Mouse (Mus musculus): ENCODE results near the gene Dlx3. TPM values are rescaled to one million over a fixed set of nuclear protein-coding genes. Genes with fewer than 3 reads are reported as not detected.

Gene Dlx3
- polyA plus RNA-seq, 1 experiment from 2014 or later = 0.38 TPM

DNA sequence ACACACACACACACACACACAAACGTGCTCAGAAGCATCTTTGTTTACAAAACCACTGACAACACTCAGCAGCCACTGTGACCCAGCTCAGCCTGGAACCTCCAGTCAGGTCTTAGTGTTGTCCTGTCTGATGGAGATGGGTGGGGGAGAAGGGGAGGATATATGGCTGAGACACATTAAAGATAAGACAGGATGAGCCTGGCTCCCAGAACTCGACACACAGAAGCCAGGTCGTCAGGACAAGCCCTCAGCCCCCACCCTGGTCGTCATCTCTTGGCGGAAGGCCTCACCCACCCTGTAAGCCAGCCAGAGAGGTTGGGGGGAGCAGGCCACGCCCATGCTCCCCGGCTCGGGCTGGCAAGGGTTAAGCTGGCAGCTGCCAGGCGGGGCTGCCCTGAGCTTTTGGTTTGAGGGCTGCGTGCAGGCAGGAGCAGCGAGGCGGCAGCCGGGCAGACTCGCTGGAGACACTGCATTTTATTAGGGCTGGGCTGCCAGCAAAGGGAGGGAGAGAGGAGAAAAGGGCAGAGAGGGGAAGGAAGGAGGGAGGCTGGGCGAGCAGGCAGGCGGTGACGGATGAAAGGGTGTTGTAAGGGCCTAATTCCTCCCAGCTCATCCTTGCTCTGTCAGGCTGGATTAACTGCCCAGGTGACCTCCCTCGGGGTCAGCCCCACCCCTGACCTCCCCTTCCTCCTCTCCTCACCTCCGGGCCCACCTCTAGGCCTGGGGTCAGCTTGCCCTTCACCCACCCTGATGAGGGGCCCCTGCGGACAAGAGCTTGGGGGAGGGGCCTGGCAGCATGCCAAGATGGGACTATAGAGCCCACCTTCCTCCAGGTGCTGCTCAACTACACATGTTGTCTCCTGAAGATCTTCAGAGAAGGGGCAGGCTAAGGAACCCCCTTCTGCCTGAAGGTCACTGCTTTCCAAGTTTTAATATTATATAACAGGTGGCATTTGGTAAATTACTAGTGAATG lies 6.6 kb downstream of the Dlx3 start:
- peaks cover 43% of the 10 kb centered on the region for H3K27me3 ChIP-seq (ENCODE audit: control insufficient read depth, insufficient read depth, low read length)
- 0 out of 2 replicates have a peak overlapping the region, but pooled peaks have one; percentile 9 for H3K4me3 ChIP-seq (replicated peaks; ENCODE audit: low read depth, low read length)
- H3K4me2 ChIP-seq (ENCODE audit: low read length) = peak overlapping the region; percentile 45
- H3K4me1 ChIP-seq (ENCODE audit: control insufficient read depth, insufficient read depth, low read length) = peaks cover 7% of the 10 kb centered on the region
- H3K9ac ChIP-seq (replicated peaks; ENCODE audit: low read length) = peak overlapping the region; percentile 29; the same call in 1 of the 2 replicates
- 1% methylated on average over 20 of the region's 20 CpGs for WGBS
- H3K27ac ChIP-seq (replicated peaks; ENCODE audit: low read depth, low read length) = no peak overlapping the region
- DNase-seq (peak; percentile 75), ATAC-seq (ENCODE audit: low FRiP score, low TSS enrichment) (peak; percentile 61; the same call in 1 of the 2 replicates)
- H3K36me3 ChIP-seq (ENCODE audit: control insufficient read depth, insufficient read depth, low read length) = no peaks in the 10 kb centered on the region
- H3K9me3 ChIP-seq (ENCODE audit: control insufficient read depth, low read length) = no peaks in the 10 kb centered on the region

DNA sequence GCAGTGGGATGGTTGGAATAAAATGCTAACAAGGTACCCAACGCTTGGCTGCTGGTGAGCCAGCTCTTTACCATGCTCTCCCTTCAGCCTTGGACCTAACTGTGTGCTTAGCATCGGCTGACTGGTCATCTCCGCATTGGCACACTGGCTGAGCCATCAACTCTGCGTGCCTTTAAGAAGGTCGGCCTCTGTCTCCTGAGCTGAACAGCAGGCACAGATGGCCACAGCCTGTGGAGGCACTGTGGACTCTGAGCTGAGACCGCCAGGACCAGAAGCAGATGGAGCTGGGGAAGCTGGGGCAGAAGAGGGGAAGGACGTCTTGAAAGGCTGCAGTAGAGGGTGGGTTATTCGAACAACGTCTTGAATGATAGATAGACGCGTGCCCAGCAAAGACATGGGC lies 8.4 kb downstream of the Dlx3 start:
- H3K27me3 ChIP-seq (ENCODE audit: control insufficient read depth, insufficient read depth, low read length) = peaks cover 25% of the 10 kb centered on the region
- ATAC-seq (ENCODE audit: low FRiP score, low TSS enrichment) = no peak

DNA sequence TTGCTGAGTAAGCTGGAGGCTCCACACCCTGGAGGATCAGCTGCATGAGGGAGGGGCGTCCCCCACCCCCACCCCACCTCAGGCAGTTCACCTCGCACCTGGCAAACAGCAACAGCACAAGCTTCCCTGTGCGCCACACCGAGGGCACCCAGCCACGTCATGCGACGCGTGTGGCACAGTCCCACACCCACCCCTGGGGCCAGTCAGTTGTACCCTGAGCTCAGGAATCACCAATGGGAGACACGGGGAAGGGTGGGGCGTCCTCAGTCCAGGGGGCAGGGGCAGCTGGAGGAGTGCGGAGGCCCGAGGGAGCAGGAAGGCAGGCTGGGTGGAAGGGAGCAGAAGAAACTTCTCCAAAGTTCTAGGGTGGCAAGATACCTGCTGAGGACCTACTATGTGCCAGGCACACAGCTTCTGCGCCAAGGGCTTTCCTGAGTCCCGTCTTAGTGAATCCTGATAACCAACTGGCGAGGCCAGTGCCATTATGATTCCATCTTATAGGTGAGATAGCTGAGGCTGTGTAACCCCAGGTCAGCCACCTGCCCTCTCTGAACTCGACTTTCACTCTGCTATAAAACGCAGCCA lies 10.8 kb downstream of the Dlx3 start:
- H3K36me3 ChIP-seq (ENCODE audit: control insufficient read depth, insufficient read depth, low read length) = no peaks in the 10 kb centered on the region
- ATAC-seq (ENCODE audit: low FRiP score, low TSS enrichment) = no peak
- H3K27me3 ChIP-seq (ENCODE audit: control insufficient read depth, insufficient read depth, low read length) = peaks cover under 1% of the 10 kb centered on the region; the same call in 1 of the 2 replicates
- no peak overlapping the region for H3K4me3 ChIP-seq (replicated peaks; ENCODE audit: low read depth, low read length)
- DNase-seq = no peak
- no peak overlapping the region for H3K9ac ChIP-seq (replicated peaks; ENCODE audit: low read length)
- no peaks in the 10 kb centered on the region for H3K9me3 ChIP-seq (ENCODE audit: control insufficient read depth, low read length)
- H3K4me1 ChIP-seq (ENCODE audit: control insufficient read depth, insufficient read depth, low read length) = peaks cover 7% of the 10 kb centered on the region
- no peak overlapping the region for H3K27ac ChIP-seq (replicated peaks; ENCODE audit: low read depth, low read length)
- no peak overlapping the region for H3K4me2 ChIP-seq (ENCODE audit: low read length)
- WGBS = 75% methylated on average over 17 of the region's 17 CpGs

More for the DNA sequence above, 8.4 kb downstream of the Dlx3 start:
- peaks cover 7% of the 10 kb centered on the region for H3K4me1 ChIP-seq (ENCODE audit: control insufficient read depth, insufficient read depth, low read length)
- no peak overlapping the region for H3K9ac ChIP-seq (replicated peaks; ENCODE audit: low read length)
- H3K9me3 ChIP-seq (ENCODE audit: control insufficient read depth, low read length) = no peaks in the 10 kb centered on the region
- H3K27ac ChIP-seq (replicated peaks; ENCODE audit: low read depth, low read length) = no peak overlapping the region
- DNase-seq = no peak
- 64% methylated on average over 11 of the region's 11 CpGs for WGBS
- no peak overlapping the region for H3K4me2 ChIP-seq (ENCODE audit: low read length)
- no peak overlapping the region for H3K4me3 ChIP-seq (replicated peaks; ENCODE audit: low read depth, low read length)
- H3K36me3 ChIP-seq (ENCODE audit: control insufficient read depth, insufficient read depth, low read length) = no peaks in the 10 kb centered on the region

DNA sequence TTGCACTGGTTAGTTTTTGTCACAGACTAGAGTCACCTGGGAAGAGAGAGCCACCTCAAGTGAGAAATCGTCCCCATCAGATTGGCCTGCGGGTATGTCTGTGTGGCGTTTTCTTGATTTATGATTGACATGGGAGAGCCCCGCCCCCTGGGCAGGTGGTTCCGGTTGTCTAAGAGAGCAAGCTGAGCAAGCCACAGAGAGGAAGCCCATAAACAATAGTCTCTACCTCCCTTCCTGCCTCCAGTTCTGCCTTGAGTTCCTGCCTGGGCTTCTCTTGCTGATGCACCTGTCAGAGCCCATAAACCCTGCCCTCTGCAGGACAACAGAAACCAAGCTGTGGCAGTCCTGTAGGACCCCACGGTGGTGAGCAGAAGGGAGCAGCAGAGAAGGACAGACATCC lies 13.4 kb downstream of the Dlx3 start:
- Histone ChIP-seq H3K9me3 (ENCODE audit: control insufficient read depth, low read length) (no peaks in the 10 kb centered on the region), H3K4me3 (replicated peaks; ENCODE audit: low read depth, low read length) (no peak overlapping the region), H3K27me3 (ENCODE audit: control insufficient read depth, insufficient read depth, low read length) (peaks cover 4% of the 10 kb centered on the region; the same call in 1 of the 2 replicates), H3K9ac (replicated peaks; ENCODE audit: low read length) (no peak overlapping the region), H3K36me3 (ENCODE audit: control insufficient read depth, insufficient read depth, low read length) (no peaks in the 10 kb centered on the region), H3K4me2 (ENCODE audit: low read length) (no peak overlapping the region), H3K4me1 (ENCODE audit: control insufficient read depth, insufficient read depth, low read length) (no peaks in the 10 kb centered on the region), H3K27ac (replicated peaks; ENCODE audit: low read depth, low read length) (no peak overlapping the region)
- WGBS = 79% methylated on average over 6 of the region's 6 CpGs
- DNase-seq = no peak
- ATAC-seq (ENCODE audit: low FRiP score, low TSS enrichment) = no peak

DNA sequence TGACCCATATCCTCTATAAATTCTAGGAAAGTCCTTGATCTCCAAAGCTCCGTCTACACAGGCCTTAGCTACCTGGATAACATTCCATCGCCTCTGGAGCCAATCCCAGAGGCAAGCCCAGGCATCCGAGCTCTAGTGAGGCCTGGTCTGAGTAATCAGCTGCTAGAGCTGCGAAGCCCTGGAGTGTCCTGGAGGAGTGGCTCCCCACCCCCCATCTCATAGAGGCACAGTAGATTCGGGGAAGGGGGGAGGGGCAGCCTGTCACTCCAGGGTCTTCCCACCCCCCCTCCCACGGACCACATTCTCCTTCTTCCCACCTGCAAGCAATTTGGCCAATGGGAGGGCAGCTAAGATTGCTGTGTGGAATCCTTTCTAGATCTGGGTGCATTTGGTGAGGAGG lies 17.4 kb downstream of the Dlx3 start:
- no peak overlapping the region for H3K4me2 ChIP-seq (ENCODE audit: low read length)
- ATAC-seq (ENCODE audit: low FRiP score, low TSS enrichment) (no peak), DNase-seq (no peak)
- H3K36me3 ChIP-seq (ENCODE audit: control insufficient read depth, insufficient read depth, low read length) = no peaks in the 10 kb centered on the region
- H3K4me1 ChIP-seq (ENCODE audit: control insufficient read depth, insufficient read depth, low read length) = no peaks in the 10 kb centered on the region
- H3K4me3 ChIP-seq (replicated peaks; ENCODE audit: low read depth, low read length) = no peak overlapping the region
- H3K27ac ChIP-seq (replicated peaks; ENCODE audit: low read depth, low read length) = no peak overlapping the region
- H3K27me3 ChIP-seq (ENCODE audit: control insufficient read depth, insufficient read depth, low read length) = peaks cover 38% of the 10 kb centered on the region
- no peak overlapping the region for H3K9ac ChIP-seq (replicated peaks; ENCODE audit: low read length)
- no peaks in the 10 kb centered on the region for H3K9me3 ChIP-seq (ENCODE audit: control insufficient read depth, low read length)
- WGBS = 19% methylated on average over 6 of the region's 6 CpGs

DNA sequence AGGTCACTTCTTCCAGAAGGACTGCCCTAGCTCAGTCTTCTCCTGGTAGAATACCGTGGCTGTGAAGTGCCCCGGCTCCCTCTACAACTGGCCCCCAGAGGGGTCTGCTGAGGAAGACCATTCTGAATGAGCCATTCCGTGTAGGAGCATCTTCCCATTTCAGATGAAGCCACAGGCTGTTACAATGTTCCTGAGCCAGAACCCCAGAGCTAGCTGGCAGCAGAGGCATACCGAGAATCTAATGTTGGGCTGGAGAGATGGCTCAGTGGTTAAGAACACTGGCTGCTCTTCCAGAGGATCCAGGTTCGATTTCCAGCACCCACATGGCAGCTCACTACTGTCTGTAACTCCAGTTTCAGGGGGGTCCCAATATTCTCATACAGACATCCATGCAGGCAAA lies 20.0 kb downstream of the Dlx3 start:
- H3K27me3 ChIP-seq (ENCODE audit: control insufficient read depth, insufficient read depth, low read length) = peaks cover 64% of the 10 kb centered on the region
- no peaks in the 10 kb centered on the region for H3K9me3 ChIP-seq (ENCODE audit: control insufficient read depth, low read length)
- H3K27ac ChIP-seq (replicated peaks; ENCODE audit: low read depth, low read length) = no peak overlapping the region
- no peaks in the 10 kb centered on the region for H3K36me3 ChIP-seq (ENCODE audit: control insufficient read depth, insufficient read depth, low read length)
- DNase-seq (no peak), ATAC-seq (ENCODE audit: low FRiP score, low TSS enrichment) (no peak)
- H3K4me3 ChIP-seq (replicated peaks; ENCODE audit: low read depth, low read length) = no peak overlapping the region
- no peak overlapping the region for H3K4me2 ChIP-seq (ENCODE audit: low read length)
- no peak overlapping the region for H3K9ac ChIP-seq (replicated peaks; ENCODE audit: low read length)
- peaks cover 4% of the 10 kb centered on the region; the same call in 1 of the 2 replicates for H3K4me1 ChIP-seq (ENCODE audit: control insufficient read depth, insufficient read depth, low read length)
- WGBS = 46% methylated on average over 5 of the region's 5 CpGs

DNA sequence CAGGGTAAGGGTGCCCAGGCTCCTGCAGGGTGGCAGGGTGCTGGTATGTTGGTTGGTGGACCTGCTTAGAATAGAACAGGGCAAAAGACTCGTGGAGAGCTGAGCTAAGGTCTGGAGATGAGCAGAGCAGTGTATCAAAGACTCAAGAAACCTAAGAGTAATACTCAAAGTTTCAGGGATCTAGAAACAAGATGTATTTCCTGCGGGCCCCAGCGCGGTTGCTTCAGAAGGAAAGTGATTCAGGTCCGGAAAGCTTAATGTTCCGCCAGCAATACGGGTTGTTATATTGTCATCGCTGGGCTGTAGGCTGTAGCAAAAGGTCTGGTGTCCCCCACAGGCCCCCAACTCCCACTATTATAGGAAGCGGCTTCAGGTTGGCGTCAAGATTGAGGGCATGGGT lies 22.3 kb downstream of the Dlx3 start:
- peaks cover 10% of the 10 kb centered on the region; the same call in 1 of the 2 replicates for H3K4me1 ChIP-seq (ENCODE audit: control insufficient read depth, insufficient read depth, low read length)
- H3K9ac ChIP-seq (replicated peaks; ENCODE audit: low read length) = no peak overlapping the region
- no peak overlapping the region for H3K4me3 ChIP-seq (replicated peaks; ENCODE audit: low read depth, low read length)
- 8% methylated on average over 10 of the region's 10 CpGs for WGBS
- H3K4me2 ChIP-seq (ENCODE audit: low read length) = no peak overlapping the region
- ATAC-seq (ENCODE audit: low FRiP score, low TSS enrichment) (no peak), DNase-seq (no peak)
- no peak overlapping the region for H3K27ac ChIP-seq (replicated peaks; ENCODE audit: low read depth, low read length)
- H3K27me3 ChIP-seq (ENCODE audit: control insufficient read depth, insufficient read depth, low read length) = peaks cover 86% of the 10 kb centered on the region
- no peaks in the 10 kb centered on the region for H3K9me3 ChIP-seq (ENCODE audit: control insufficient read depth, low read length)
- no peaks in the 10 kb centered on the region for H3K36me3 ChIP-seq (ENCODE audit: control insufficient read depth, insufficient read depth, low read length)

DNA sequence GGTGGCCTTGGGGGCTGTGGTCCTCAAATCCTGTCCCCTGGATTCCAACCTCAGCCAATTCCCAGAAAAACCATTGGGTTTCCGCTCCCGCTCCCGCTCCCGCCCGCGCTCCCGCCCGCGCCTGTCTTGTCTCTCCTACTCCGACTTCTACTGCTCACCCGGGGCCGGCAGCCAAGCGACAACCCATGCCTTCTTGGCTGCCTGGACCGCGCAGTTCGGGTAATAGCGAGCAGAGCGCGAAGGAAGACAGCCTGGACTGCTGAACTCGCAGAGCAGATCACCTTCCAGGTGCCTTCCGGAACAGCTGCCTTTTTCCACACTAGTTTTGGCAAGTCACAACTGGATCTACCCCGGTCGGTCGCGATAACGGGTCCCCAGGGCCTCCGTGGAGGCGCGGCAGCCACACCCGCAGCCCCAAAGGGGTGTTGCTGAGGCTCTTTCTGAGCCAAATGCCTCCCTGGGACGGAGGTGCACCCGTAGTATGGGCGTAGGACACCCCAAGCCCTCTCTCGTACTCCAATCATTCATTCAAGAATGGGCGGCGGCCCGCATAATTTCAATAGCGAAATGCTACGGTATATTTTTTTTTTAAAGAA lies 23.2 kb downstream of the Dlx3 start:
- Histone ChIP-seq H3K36me3 (ENCODE audit: control insufficient read depth, insufficient read depth, low read length) (no peaks in the 10 kb centered on the region), H3K9ac (replicated peaks; ENCODE audit: low read length) (no peak overlapping the region), H3K9me3 (ENCODE audit: control insufficient read depth, low read length) (no peaks in the 10 kb centered on the region), H3K27me3 (ENCODE audit: control insufficient read depth, insufficient read depth, low read length) (peaks cover 90% of the 10 kb centered on the region), H3K4me2 (ENCODE audit: low read length) (no peak overlapping the region), H3K4me3 (replicated peaks; ENCODE audit: low read depth, low read length) (no peak overlapping the region), H3K4me1 (ENCODE audit: control insufficient read depth, insufficient read depth, low read length) (peaks cover 10% of the 10 kb centered on the region; the same call in 1 of the 2 replicates), H3K27ac (replicated peaks; ENCODE audit: low read depth, low read length) (no peak overlapping the region)
- peak; percentile 62 for DNase-seq
- ATAC-seq (ENCODE audit: low FRiP score, low TSS enrichment) = no peak
- 2% methylated on average over 39 of the region's 39 CpGs for WGBS

Measured in midbrain, embryonic 14.5 days (tissue).